Mouse (Mus musculus) midbrain, embryonic 10.5 days (tissue): Measurements from ENCODE around the gene Adal. TPM values are rescaled to one million over a fixed set of nuclear protein-coding genes. Genes with fewer than 3 reads are reported as not detected.

Source experiments
- DNase-seq: peaks from one replicate; pipeline ENCODE4 v3.0.0-alpha.2; 2017; ENCODE audit warnings: low spot score
- H3K27ac ChIP-seq: fragments of 300-500 bp; sonication (generic); replicated peaks from 2 replicates; pipeline ENCODE4 v1.5.1; 2016; ENCODE audit warnings: mild to moderate bottlenecking
- H3K27me3 ChIP-seq: fragments of 300-500 bp; sonication (generic); 2 replicates; pipeline ENCODE4 v1.6.1; 2016; ENCODE audit warnings: low read depth, mild to moderate bottlenecking; ENCODE audit not compliant: poor library complexity, severe bottlenecking
- H3K36me3 ChIP-seq: fragments of 300-500 bp; sonication (generic); 2 replicates; pipeline ENCODE4 v1.6.1; 2016; ENCODE audit warnings: mild to moderate bottlenecking, moderate library complexity
- H3K4me1 ChIP-seq: fragments of 300-500 bp; sonication (generic); 2 replicates; pipeline ENCODE4 v1.6.1; 2016
- H3K4me3 ChIP-seq: fragments of 300-500 bp; sonication (generic); 2 replicates; pipeline ENCODE4 v1.5.1; 2016; ENCODE audit warnings: mild to moderate bottlenecking, moderate library complexity
- H3K9me3 ChIP-seq: fragments of 300-500 bp; sonication (generic); replicated peaks from 2 replicates; pipeline ENCODE4 v1.6.1; 2016; ENCODE audit warnings: mild to moderate bottlenecking
- WGBS: fragments of 180-500 bp; shearing (Covaris S2); methylation state at CpG from one replicate; pipeline ENCODE4 v1.1.7; 2016; 5-methylcytosine and 5-hydroxymethylcytosine counted together
- polyA plus RNA-seq: library from polyadenylated mRNA; unstranded; fragments of >200 nt; fragmentation: Nextera tagmentation; extraction: Ambion mirVana; gene quantifications from 2 replicates; pipeline ENCODE4 v1.2.1, GENCODE M21; 2016

Adal gene
- polyA plus RNA-seq, 1 experiment from 2014 or later, result 29.6 TPM

DNA sequence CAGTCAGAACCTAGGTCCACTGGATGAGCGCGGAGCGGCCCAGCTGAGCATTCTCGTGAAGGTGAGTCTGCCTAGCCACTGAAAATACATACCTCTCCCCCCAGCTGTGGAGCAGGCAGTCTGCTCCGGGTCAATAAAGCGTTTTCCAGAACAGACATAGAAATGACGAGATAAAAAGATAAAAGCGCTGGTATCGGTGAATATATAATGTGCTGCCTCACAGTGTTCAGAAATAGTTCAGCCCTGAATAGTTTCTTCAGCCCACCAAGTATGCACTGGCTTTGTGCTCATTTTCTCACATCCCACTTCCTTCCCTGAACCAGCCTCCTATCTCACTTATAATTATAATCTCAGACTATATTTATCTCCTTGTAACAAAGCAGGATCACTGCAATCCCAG is 55.2 kb downstream of the Adal start:
- H3K4me1 ChIP-seq, result no peaks in the 10 kb centered on the region
- H3K27me3 ChIP-seq, result no peaks in the 10 kb centered on the region
- DNase-seq, result no peak
- peaks cover 99% of the 10 kb centered on the region for H3K36me3 ChIP-seq
- H3K9me3 ChIP-seq, result no peaks in the 10 kb centered on the region
- 91% methylated on average over 9 of the region's 9 CpGs for WGBS
- no peak overlapping the region for H3K4me3 ChIP-seq
- no peak overlapping the region for H3K27ac ChIP-seq

DNA sequence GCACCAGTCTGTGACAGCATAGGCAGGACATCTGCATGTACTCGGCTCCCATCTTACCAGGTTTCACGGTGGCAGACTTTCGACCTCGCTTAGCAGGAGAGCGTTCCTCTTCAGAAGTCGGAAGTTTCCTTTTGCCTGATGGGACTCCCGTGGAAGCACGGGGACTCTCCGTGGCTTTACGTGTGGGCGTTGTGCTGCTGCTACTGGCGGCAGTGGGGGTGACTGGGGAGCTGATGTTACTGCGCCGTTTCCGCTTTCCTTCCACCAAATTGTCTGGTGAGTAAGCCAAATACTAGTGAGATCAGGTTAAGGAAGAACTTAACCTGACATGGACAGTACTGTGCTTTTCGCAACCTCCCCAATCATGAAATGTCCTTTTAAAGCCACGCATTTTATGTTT is 64.0 kb downstream of the Adal start:
- WGBS, result 96% methylated on average over 17 of the region's 17 CpGs
- H3K4me1 ChIP-seq, result no peaks in the 10 kb centered on the region
- no peak for DNase-seq
- no peaks in the 10 kb centered on the region for H3K9me3 ChIP-seq
- no peak overlapping the region for H3K27ac ChIP-seq
- H3K27me3 ChIP-seq, result no peaks in the 10 kb centered on the region
- H3K4me3 ChIP-seq, result no peak overlapping the region
- H3K36me3 ChIP-seq, result peaks cover 100% of the 10 kb centered on the region

Other genes starting within 250 kb of the Adal start
- 23.2 and 28.7 TPM in 2 replicates for gene Ubr1, start 169.7 kb upstream of the Adal start, polyA plus RNA-seq
- gene Tmem62, start 163.4 kb upstream of the Adal start, polyA plus RNA-seq, result 3.3 and 5.4 TPM in 2 replicates
- gene Ccndbp1, start 132.0 kb upstream of the Adal start, polyA plus RNA-seq, result 34.4 and 44.9 TPM in 2 replicates
- 6.3 and 7.4 TPM in 2 replicates for gene Epb42, start 103.4 kb upstream of the Adal start, polyA plus RNA-seq
- gene Tgm5, start 54.6 kb upstream of the Adal start, polyA plus RNA-seq, result not detected in 2 replicates
- not detected in 2 replicates for gene Tgm7, start 30.6 kb upstream of the Adal start, polyA plus RNA-seq
- 21.9 and 22.8 TPM in 2 replicates for gene Lcmt2, start 225 bp downstream of the Adal start, polyA plus RNA-seq
- 81.2 and 84.2 TPM in 2 replicates for gene Tubgcp4, start 30.2 kb downstream of the Adal start, polyA plus RNA-seq
- gene Zscan29, start 30.7 kb downstream of the Adal start, polyA plus RNA-seq, result 13.2 and 13.8 TPM in 2 replicates
- 115 and 146 TPM in 2 replicates for gene Trp53bp1, start 131.0 kb downstream of the Adal start, polyA plus RNA-seq
- gene Map1a, start 149.2 kb downstream of the Adal start, polyA plus RNA-seq, result 7.8 and 11.4 TPM in 2 replicates
- gene Ppip5k1, start 215.0 kb downstream of the Adal start, polyA plus RNA-seq, result 11.2 and 11.4 TPM in 2 replicates
- gene Ckmt1, start 217.3 kb downstream of the Adal start, polyA plus RNA-seq, result 1.5 and 3.9 TPM in 2 replicates
- not detected in 2 replicates for gene Strc, start 246.7 kb downstream of the Adal start, polyA plus RNA-seq